Mouse (Mus musculus) heart, adult 2 months (tissue): ENCODE measurements at regions not wholly inside any gene's neighbourhood (a gene's known extent, or its start where the extent isn't known, plus 50 kb on each side); places are given as distances from the start of the nearest gene placed in this dataset.

Source experiments
- DNase-seq, 2 experiments: peaks; one replicate each; pipeline ENCODE4 v3.0.0; 2021
- H3K27ac ChIP-seq: fragments of 200-600 bp; 2 replicates; pipeline ENCODE4 v1.8.1; 2022
- H3K27me3 ChIP-seq: fragments of 200-500 bp; 2 replicates; pipeline ENCODE4 v1.6.1; 2012; ENCODE audit warnings: mild to moderate bottlenecking, low read length, inconsistent platforms, mixed read lengths; ENCODE audit not compliant: control insufficient read depth, insufficient read depth
- H3K36me3 ChIP-seq: fragments of 200-500 bp; 2 replicates; pipeline ENCODE4 v1.6.1; 2012; ENCODE audit warnings: low read length, inconsistent platforms; ENCODE audit not compliant: control insufficient read depth, insufficient read depth
- H3K4me1 ChIP-seq: fragments of 200-500 bp; 2 replicates; pipeline ENCODE4 v1.6.1; 2011; ENCODE audit warnings: low read length; ENCODE audit not compliant: control insufficient read depth, insufficient read depth
- H3K4me3 ChIP-seq: fragments of 200-600 bp; 2 replicates; pipeline ENCODE4 v1.8.1; 2022
- H3K79me2 ChIP-seq: fragments of 200-500 bp; replicated peaks from 2 replicates; pipeline ENCODE4 v1.6.1; 2012; ENCODE audit warnings: mild to moderate bottlenecking, inconsistent platforms, low read length, moderate library complexity, mixed read lengths; ENCODE audit not compliant: control insufficient read depth, insufficient read depth
- H3K9ac ChIP-seq: fragments of 200-500 bp; 2 replicates; pipeline ENCODE4 v1.6.1; 2012; ENCODE audit warnings: low read depth, mild to moderate bottlenecking, control low read depth, inconsistent platforms, low read length, mixed read lengths
- CTCF ChIP-seq: fragments of 200-600 bp; IDR thresholded peaks from 2 replicates; pipeline ENCODE4 v1.8.1; 2022; ENCODE audit warnings: antibody characterized with exemption, mild to moderate bottlenecking, moderate library complexity
- EP300 ChIP-seq: fragments of 200-500 bp; IDR thresholded peaks from 2 replicates; pipeline ENCODE4 v1.6.1; 2011; ENCODE audit warnings: low read depth, low read length, control low read depth; ENCODE audit not compliant: insufficient read depth
- POLR2A ChIP-seq: fragments of 200-500 bp; IDR thresholded peaks from 2 replicates; pipeline ENCODE4 v1.6.1; 2011; ENCODE audit warnings: mild to moderate bottlenecking, low read depth, low read length, control low read depth; ENCODE audit not compliant: insufficient read depth
- WGBS: fragments of 180-500 bp; shearing (Covaris S2); methylation state at CpG from one replicate; pipeline ENCODE4 v1.1.7; 2018; 5-methylcytosine and 5-hydroxymethylcytosine counted together
- intact Hi-C: fragments of 180-260 bp; cut with DNase I; formaldehyde crosslinking; loops from one replicate; pipeline ENCODE4 v1.15.1; 2025

DNA sequence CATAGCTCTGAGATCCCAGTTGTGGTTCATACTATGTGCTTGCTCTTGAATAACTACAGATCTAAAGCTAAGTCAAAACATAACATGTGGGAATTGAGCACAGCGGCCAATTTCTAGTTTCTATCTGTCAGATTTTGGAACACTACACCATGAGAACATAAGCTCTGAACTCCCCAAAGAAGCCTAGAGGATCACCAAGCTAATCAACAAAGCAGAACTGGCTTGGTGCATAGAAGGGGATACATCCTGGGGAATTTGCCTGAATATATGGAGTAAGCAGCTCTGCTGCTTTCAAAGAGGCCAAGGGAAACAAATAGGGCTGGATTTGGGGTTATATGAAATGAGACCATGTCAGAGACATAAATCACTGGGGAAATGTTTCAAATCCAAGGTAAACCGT, 105.9 kb upstream of the Igf1 start:
- no peak overlapping the region for H3K9ac ChIP-seq
- intact Hi-C loops: no loop called here
- TF ChIP-seq POLR2A: no peak
- TF ChIP-seq CTCF: no peak
- TF ChIP-seq EP300: no peak
- no peak for DNase-seq
- no peaks in the 10 kb centered on the region for H3K4me1 ChIP-seq
- 77% methylated on average over 2 of the region's 2 CpGs for WGBS
- H3K79me2 ChIP-seq: no peaks in the 10 kb centered on the region
- H3K36me3 ChIP-seq: no peaks in the 10 kb centered on the region
- no peak overlapping the region for H3K4me3 ChIP-seq
- no peak overlapping the region for H3K27ac ChIP-seq
- H3K27me3 ChIP-seq: no peaks in the 10 kb centered on the region

GRCm38 (mm10) chr10:87753483-87753882, 104.6 kb upstream of the Igf1 start:
- no peak overlapping the region for H3K4me3 ChIP-seq
- intact Hi-C loops: no loop called here
- H3K36me3 ChIP-seq: no peaks in the 10 kb centered on the region
- no peak for DNase-seq
- H3K4me1 ChIP-seq: no peaks in the 10 kb centered on the region
- no peaks in the 10 kb centered on the region for H3K27me3 ChIP-seq
- H3K79me2 ChIP-seq: no peaks in the 10 kb centered on the region
- H3K27ac ChIP-seq: no peak overlapping the region
- no peak overlapping the region for H3K9ac ChIP-seq
- WGBS: 17% methylated on average over 1 of the region's 1 CpGs
- TF ChIP-seq EP300 (no peak), CTCF (no peak), POLR2A (no peak)

GRCm38 (mm10) chr10:87761528-87762030, 96.5 kb upstream of the Igf1 start:
- intact Hi-C loops: no loop called here
- DNase-seq: no peak
- WGBS: 41% methylated on average over 5 of the region's 5 CpGs
- TF ChIP-seq CTCF (no peak), EP300 (no peak), POLR2A (no peak)
- Histone ChIP-seq H3K9ac (no peak overlapping the region), H3K4me1 (no peaks in the 10 kb centered on the region), H3K27ac (no peak overlapping the region), H3K79me2 (no peaks in the 10 kb centered on the region), H3K36me3 (no peaks in the 10 kb centered on the region), H3K4me3 (no peak overlapping the region), H3K27me3 (no peaks in the 10 kb centered on the region)

DNA sequence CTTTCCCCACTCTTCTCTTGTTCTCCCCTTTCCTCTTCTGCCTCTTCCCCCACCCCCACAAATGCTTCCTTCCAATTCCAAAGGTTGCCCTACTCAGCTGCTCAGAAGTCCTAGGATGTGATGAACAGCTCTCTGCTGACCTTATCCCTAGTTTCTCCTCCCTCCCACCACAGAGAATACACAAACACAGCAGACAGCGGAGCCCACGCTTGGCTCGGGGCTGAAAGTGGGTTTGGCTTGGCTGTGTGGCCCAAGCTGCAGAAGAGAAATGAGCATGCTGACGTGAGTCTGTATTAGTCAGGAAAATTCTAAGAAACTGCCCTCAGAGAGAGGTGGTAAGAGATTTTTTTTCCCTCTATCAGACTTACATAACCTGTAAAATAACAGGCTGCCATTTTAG, 70.5 kb upstream of the Igf1 start:
- Histone ChIP-seq H3K9ac (no peak overlapping the region), H3K36me3 (no peaks in the 10 kb centered on the region), H3K79me2 (no peaks in the 10 kb centered on the region), H3K27ac (no peak overlapping the region), H3K27me3 (no peaks in the 10 kb centered on the region), H3K4me1 (no peaks in the 10 kb centered on the region; the same call in 1 of the 2 replicates), H3K4me3 (no peak overlapping the region)
- DNase-seq: peak; percentile 61
- WGBS: 42% methylated on average over 4 of the region's 4 CpGs
- intact Hi-C loops: no loop called here
- TF ChIP-seq POLR2A (no peak), CTCF (no peak)

GRCm38 (mm10) chr10:87792346-87792745, 65.7 kb upstream of the Igf1 start:
- no peak overlapping the region for H3K27ac ChIP-seq
- DNase-seq: no peak
- H3K9ac ChIP-seq: no peak overlapping the region
- H3K27me3 ChIP-seq: no peaks in the 10 kb centered on the region
- TF ChIP-seq EP300 (no peak), POLR2A (no peak), CTCF (no peak)
- no peaks in the 10 kb centered on the region for H3K79me2 ChIP-seq
- H3K4me1 ChIP-seq: no peaks in the 10 kb centered on the region; the same call in 1 of the 2 replicates
- intact Hi-C loops: no loop called here
- H3K36me3 ChIP-seq: no peaks in the 10 kb centered on the region
- no peak overlapping the region for H3K4me3 ChIP-seq

DNA sequence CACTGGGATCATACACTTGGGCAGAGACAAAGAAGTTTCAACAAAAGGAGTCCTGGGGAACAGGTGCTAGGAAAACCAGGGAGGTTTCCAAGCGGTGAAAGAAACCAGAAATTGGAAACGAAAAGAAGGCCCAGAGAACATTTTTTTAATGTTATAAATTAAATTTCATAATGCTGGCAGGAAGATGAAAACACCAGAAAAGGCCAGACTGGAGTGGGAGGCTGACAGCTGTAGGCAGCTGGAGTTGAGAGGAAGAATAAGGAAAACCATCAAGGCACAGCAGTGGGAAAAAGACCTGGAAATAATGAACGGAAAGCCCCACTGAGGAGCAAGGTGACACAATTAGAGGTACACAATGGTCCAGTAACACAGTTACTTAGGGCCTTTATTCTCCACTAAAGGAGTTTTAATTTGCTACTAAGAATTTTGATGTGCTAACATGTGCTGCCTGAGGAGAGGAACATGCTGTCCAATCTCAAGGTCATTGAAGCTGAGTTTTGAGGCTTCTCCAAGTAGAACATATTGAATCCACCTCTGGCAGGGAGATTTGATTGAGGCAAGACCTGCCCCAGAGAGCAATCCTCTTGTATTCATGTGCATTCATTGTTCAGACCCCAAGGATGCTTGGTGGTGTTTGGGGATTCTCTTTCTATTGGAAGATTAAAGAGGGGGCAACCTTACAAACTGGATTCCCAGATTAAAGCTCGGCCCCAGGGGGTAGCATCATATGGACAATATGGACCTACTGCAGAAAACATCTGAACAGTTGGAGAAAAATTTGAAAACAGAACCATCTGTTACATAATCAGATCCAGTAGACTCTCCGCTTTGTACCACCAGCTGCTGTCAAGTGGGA, 53.9 kb upstream of the Igf1 start:
- intact Hi-C loops: no loop called here
- peak in 1 of 2 experiments; percentile 39 for DNase-seq
- H3K9ac ChIP-seq: no peak overlapping the region
- no peaks in the 10 kb centered on the region for H3K4me1 ChIP-seq
- TF ChIP-seq POLR2A (no peak), EP300 (no peak), CTCF (no peak)
- H3K79me2 ChIP-seq: no peaks in the 10 kb centered on the region
- WGBS: 69% methylated on average over 5 of the region's 5 CpGs
- no peak overlapping the region for H3K4me3 ChIP-seq
- H3K27ac ChIP-seq: no peak overlapping the region
- no peaks in the 10 kb centered on the region for H3K36me3 ChIP-seq
- H3K27me3 ChIP-seq: no peaks in the 10 kb centered on the region
